ENCODE assay signal across 8 mouse cellular contexts in the genomic region with DNA sequence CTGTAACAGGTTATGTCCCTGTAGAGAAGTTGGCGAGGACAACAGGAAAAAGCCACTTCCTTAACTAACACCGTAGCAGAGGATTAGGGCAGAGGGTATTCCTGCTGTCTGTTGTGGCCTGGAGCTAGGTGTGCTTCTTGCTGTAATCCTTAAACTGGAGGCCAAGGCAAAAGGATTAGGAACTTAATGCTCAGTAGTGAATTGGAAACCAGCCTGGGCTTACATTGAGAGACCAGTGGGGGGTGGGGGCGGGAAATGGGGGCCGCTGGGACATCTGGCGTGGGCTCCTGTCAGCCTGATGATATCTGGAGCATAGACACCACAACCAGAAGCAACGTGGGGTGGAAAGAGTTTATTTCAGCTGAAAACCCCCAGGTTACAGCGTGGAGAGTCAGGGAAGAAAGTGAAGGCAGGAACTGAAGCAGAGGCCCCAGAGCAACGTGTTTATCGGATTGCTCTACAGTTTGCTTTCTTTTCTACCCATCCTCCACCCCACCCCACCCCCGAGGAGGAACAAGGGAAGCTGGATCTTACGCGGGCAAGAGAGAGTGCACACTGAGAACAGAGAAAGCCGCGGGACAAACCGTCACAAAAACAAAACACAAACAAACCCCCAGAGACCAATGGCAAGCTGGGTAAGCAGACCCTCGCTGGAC. TPM values are rescaled to one million over a fixed set of nuclear protein-coding genes. Genes with fewer than 3 reads are reported as not detected.
DNase-seq lines count a peak whose midpoint lies in the region; ATAC-seq and TF ChIP-seq lines count a peak whose summit lies in the region.

No protein-coding gene starts in this region.

- H3K4me1 ChIP-seq in MEL (ENCODE audit: control insufficient read depth in 1 of 2, insufficient read depth in 2 of 2, low read length in 2 of 2) = peaks cover 21 to 32% of the 10 kb centered on the region in 2 experiments
- no peaks in the 10 kb centered on the region for H3K4me1 ChIP-seq in forebrain, postnatal 0 days (ENCODE audit: insufficient read depth)
- peaks cover 46% of the 10 kb centered on the region for H3K4me1 ChIP-seq in liver, embryonic 15.5 days (replicated peaks)
- peaks cover 10% of the 10 kb centered on the region for H3K4me1 ChIP-seq in stomach, embryonic 14.5 days (ENCODE audit: control insufficient read depth, insufficient read depth, low read length)

- peaks cover 0 to 20% of the 10 kb centered on the region in 2 experiments; a peak in 2 of 4 replicates for H3K36me3 ChIP-seq in MEL (ENCODE audit: control insufficient read depth in 1 of 2, insufficient read depth in 2 of 2, low read length in 2 of 2)
- H3K36me3 ChIP-seq in forebrain, postnatal 0 days (ENCODE audit: insufficient read depth) = no peaks in the 10 kb centered on the region
- no peaks in the 10 kb centered on the region for H3K36me3 ChIP-seq in liver, embryonic 15.5 days (replicated peaks)
- no peaks in the 10 kb centered on the region for H3K36me3 ChIP-seq in stomach, embryonic 14.5 days (ENCODE audit: control insufficient read depth, insufficient read depth, low read length)

- TF ChIP-seq RAD21 in MEL (IDR thresholded peaks at IDR 0.05; ENCODE audit: low read depth, low read length) = no peak

- TF ChIP-seq CTCF in MEL (IDR thresholded peaks at IDR 0.05 in 2 of 3, conservative IDR thresholded peaks at IDR 0.05 in 1 of 3; ENCODE audit: control insufficient read depth in 1 of 3, insufficient read depth in 1 of 3, low read depth in 2 of 3, low read length in 3 of 3, poor library complexity in 1 of 3, severe bottlenecking in 1 of 3) = no peak
- no peak for TF ChIP-seq CTCF in forebrain, postnatal 0 days (IDR thresholded peaks at IDR 0.05; ENCODE audit: low read depth)

- WGBS in forebrain, postnatal 0 days = 5% methylated on average over 16 of the region's 16 CpGs
- WGBS in liver, embryonic 15.5 days (ENCODE audit: insufficient replicate concordance) = 2% methylated on average over 16 of the region's 16 CpGs
- WGBS in stomach, embryonic 14.5 days = 7% methylated on average over 16 of the region's 16 CpGs

- peak; percentile 61 to 88; a peak in 3 of 4 replicates for TF ChIP-seq POLR2A in MEL (IDR thresholded peaks at IDR 0.05; ENCODE audit: control insufficient read depth in 1 of 2, insufficient read depth in 1 of 2, low read depth in 1 of 2, low read length in 2 of 2, poor library complexity in 1 of 2)

- ATAC-seq in forebrain, postnatal 0 days = no peak
- peak; percentile 70 for ATAC-seq in liver, embryonic 15.5 days (ENCODE audit: insufficient read depth)
- no peak for ATAC-seq in stomach, embryonic 14.5 days (ENCODE audit: insufficient number of reproducible peaks, insufficient read depth, low FRiP score, low read depth)

- no peaks in the 10 kb centered on the region for H3K27me3 ChIP-seq in MEL (ENCODE audit: control insufficient read depth in 1 of 2, insufficient read depth in 2 of 2, low read length in 2 of 2)
- H3K27me3 ChIP-seq in forebrain, postnatal 0 days (ENCODE audit: insufficient read depth, low read length) = no peaks in the 10 kb centered on the region
- no peaks in the 10 kb centered on the region for H3K27me3 ChIP-seq in liver, embryonic 15.5 days
- H3K27me3 ChIP-seq in stomach, embryonic 14.5 days (ENCODE audit: control insufficient read depth, insufficient read depth, low read length) = no peaks in the 10 kb centered on the region

- peak overlapping the region; percentile 85 for H3K9ac ChIP-seq in MEL (ENCODE audit: control insufficient read depth, low read depth, low read length, poor library complexity, severe bottlenecking)
- H3K9ac ChIP-seq in forebrain, postnatal 0 days = no peak overlapping the region
- H3K9ac ChIP-seq in liver, embryonic 15.5 days = peak overlapping the region; percentile 54
- H3K9ac ChIP-seq in stomach, embryonic 14.5 days (replicated peaks; ENCODE audit: low read depth, low read length) = no peak overlapping the region

- H3K9me3 ChIP-seq in MEL (replicated peaks; ENCODE audit: insufficient read depth, low read length) = no peaks in the 10 kb centered on the region
- H3K9me3 ChIP-seq in forebrain, postnatal 0 days (ENCODE audit: low read length) = no peaks in the 10 kb centered on the region
- H3K9me3 ChIP-seq in liver, embryonic 15.5 days (replicated peaks) = no peaks in the 10 kb centered on the region
- H3K9me3 ChIP-seq in stomach, embryonic 14.5 days (ENCODE audit: control insufficient read depth, low read depth, low read length) = no peaks in the 10 kb centered on the region

- DNase-seq in CD4-positive helper T cell, adult 2 months (ENCODE audit: low read depth, low spot score) = peak; percentile 66
- peak; percentile 94 for DNase-seq in MEL (ENCODE audit: low read depth, low spot score)
- no peak for DNase-seq in forebrain, postnatal 0 days
- no peak for DNase-seq in left cerebral cortex, postnatal 4 days
- DNase-seq in urinary bladder, postnatal 36 days (ENCODE audit: low spot score in 2 of 2) = no peak
- DNase-seq in ovary, postnatal 14 days (ENCODE audit: low spot score) = no peak

- intact Hi-C loops in left cerebral cortex, postnatal 4 days (cut with DNase I) = no loop called here

- peak overlapping the region; percentile 55 to 75 for H3K4me3 ChIP-seq in MEL (ENCODE audit: control insufficient read depth in 1 of 2, insufficient read depth in 1 of 2, low read depth in 2 of 2, low read length in 2 of 2)
- no peak overlapping the region for H3K4me3 ChIP-seq in forebrain, postnatal 0 days (ENCODE audit: low read depth, low read length)
- peak overlapping the region; percentile 51 for H3K4me3 ChIP-seq in liver, embryonic 15.5 days (replicated peaks)
- no peak overlapping the region for H3K4me3 ChIP-seq in stomach, embryonic 14.5 days (ENCODE audit: low read depth, low read length)

- peak overlapping the region; percentile 91 for H3K27ac ChIP-seq in MEL (ENCODE audit: control insufficient read depth, low read depth, low read length)
- H3K27ac ChIP-seq in forebrain, postnatal 0 days (ENCODE audit: low read depth, low read length) = no peak overlapping the region
- peak overlapping the region; percentile 84 for H3K27ac ChIP-seq in liver, embryonic 15.5 days (replicated peaks)
- peak overlapping the region; percentile 49; the same call in 1 of the 2 replicates for H3K27ac ChIP-seq in stomach, embryonic 14.5 days (ENCODE audit: low read length)

- H3K4me2 ChIP-seq in forebrain, postnatal 0 days (ENCODE audit: low read depth) = peak overlapping the region; percentile 17; the same call in 1 of the 2 replicates
- peak overlapping the region; percentile 73 for H3K4me2 ChIP-seq in liver, embryonic 15.5 days
- peak overlapping the region; percentile 17 for H3K4me2 ChIP-seq in stomach, embryonic 14.5 days (replicated peaks; ENCODE audit: low read depth, low read length)

- TF ChIP-seq EP300 in MEL (IDR thresholded peaks at IDR 0.05; ENCODE audit: low read depth in 1 of 2, low read length in 2 of 2) = peak; percentile 39 to 78; a peak in 3 of 4 replicates

- no peaks in the 10 kb centered on the region; the same call in 1 of the 2 replicates for H3K79me2 ChIP-seq in MEL (ENCODE audit: control insufficient read depth, insufficient read depth, low read length, poor library complexity)

RNA-seq across cellular contexts. Expression of gene Slc25a10, which starts 18.9 kb away (rescaled TPM):
- 40.4 and 52.0 TPM in 2 replicates for total RNA-seq in MEL (2012; rRNA removed)
- 10 to 100 TPM in 1 of 2 experiments, not detected in 1; 53.6 TPM for polyA plus RNA-seq in MEL (2012; ENCODE audit: insufficient read depth in 1 of 2, insufficient read length in 2 of 2, low read depth in 1 of 2, low replicate concordance in 2 of 2, missing spikeins in 1 of 2)
- total RNA-seq in forebrain, postnatal 0 days (2014; rRNA removed) = 20.9 and 22.8 TPM in 2 replicates
- polyA plus RNA-seq in forebrain, postnatal 0 days (2015; fragmentation: Nextera tagmentation; extraction: Ambion mirVana) = 20.5 and 21.1 TPM in 2 replicates
- polyA plus RNA-seq in liver, embryonic 15.5 days (2015; fragmentation: Nextera tagmentation; extraction: Ambion mirVana) = 42.8 and 46.5 TPM in 2 replicates
- polyA plus RNA-seq in stomach, embryonic 14.5 days (2014; fragmentation: Nextera tagmentation; extraction: Ambion mirVana) = 66.5 and 75.1 TPM in 2 replicates
- total RNA-seq in left cerebral cortex, postnatal 4 days (2021) = 10 to 100 TPM; 27.2 to 27.6 TPM

RNA-seq across cellular contexts. Expression of gene Gcgr, which starts 20.0 kb away (rescaled TPM):
- total RNA-seq in MEL (2012; rRNA removed) = not detected in 2 replicates
- polyA plus RNA-seq in MEL (2012; ENCODE audit: insufficient read depth in 1 of 2, insufficient read length in 2 of 2, low read depth in 1 of 2, low replicate concordance in 2 of 2, missing spikeins in 1 of 2) = not detected
- not detected in 2 replicates for total RNA-seq in forebrain, postnatal 0 days (2014; rRNA removed)
- 0.09 and 0.22 TPM in 2 replicates for polyA plus RNA-seq in forebrain, postnatal 0 days (2015; fragmentation: Nextera tagmentation; extraction: Ambion mirVana)
- polyA plus RNA-seq in liver, embryonic 15.5 days (2015; fragmentation: Nextera tagmentation; extraction: Ambion mirVana) = 16.9 and 20.5 TPM in 2 replicates
- polyA plus RNA-seq in stomach, embryonic 14.5 days (2014; fragmentation: Nextera tagmentation; extraction: Ambion mirVana) = 1.2 and 1.9 TPM in 2 replicates
- total RNA-seq in left cerebral cortex, postnatal 4 days (2021) = under 1 TPM in 1 of 2 experiments, not detected in 1; 0.18 TPM

RNA-seq across cellular contexts. Expression of gene Mrpl12, which starts 26.1 kb away (rescaled TPM):
- total RNA-seq in MEL (2012; rRNA removed) = 401 and 457 TPM in 2 replicates
- polyA plus RNA-seq in MEL (2012; ENCODE audit: insufficient read depth in 1 of 2, insufficient read length in 2 of 2, low read depth in 1 of 2, low replicate concordance in 2 of 2, missing spikeins in 1 of 2) = 100 to 1,000 TPM; 374 to 461 TPM
- 42.6 and 49.9 TPM in 2 replicates for total RNA-seq in forebrain, postnatal 0 days (2014; rRNA removed)
- polyA plus RNA-seq in forebrain, postnatal 0 days (2015; fragmentation: Nextera tagmentation; extraction: Ambion mirVana) = 143 and 179 TPM in 2 replicates
- 89.5 and 90.2 TPM in 2 replicates for polyA plus RNA-seq in liver, embryonic 15.5 days (2015; fragmentation: Nextera tagmentation; extraction: Ambion mirVana)
- 150 and 153 TPM in 2 replicates for polyA plus RNA-seq in stomach, embryonic 14.5 days (2014; fragmentation: Nextera tagmentation; extraction: Ambion mirVana)
- 10 to 100 TPM; 74.4 to 74.5 TPM for total RNA-seq in left cerebral cortex, postnatal 4 days (2021)

RNA-seq across cellular contexts. Expression of gene Mcrip1, which starts 39.0 kb away (rescaled TPM):
- total RNA-seq in MEL (2012; rRNA removed) = 27.2 and 36.6 TPM in 2 replicates
- 10 to 100 TPM in 1 of 2 experiments, not detected in 1; 83.5 TPM for polyA plus RNA-seq in MEL (2012; ENCODE audit: insufficient read depth in 1 of 2, insufficient read length in 2 of 2, low read depth in 1 of 2, low replicate concordance in 2 of 2, missing spikeins in 1 of 2)
- 103 and 105 TPM in 2 replicates for total RNA-seq in forebrain, postnatal 0 days (2014; rRNA removed)
- 261 and 275 TPM in 2 replicates for polyA plus RNA-seq in forebrain, postnatal 0 days (2015; fragmentation: Nextera tagmentation; extraction: Ambion mirVana)
- 41.8 and 47.6 TPM in 2 replicates for polyA plus RNA-seq in liver, embryonic 15.5 days (2015; fragmentation: Nextera tagmentation; extraction: Ambion mirVana)
- polyA plus RNA-seq in stomach, embryonic 14.5 days (2014; fragmentation: Nextera tagmentation; extraction: Ambion mirVana) = 229 and 239 TPM in 2 replicates
- total RNA-seq in left cerebral cortex, postnatal 4 days (2021) = 100 to 1,000 TPM; 105 to 113 TPM

RNA-seq across cellular contexts. Expression of gene Ppp1r27, which starts 40.4 kb away (rescaled TPM):
- total RNA-seq in MEL (2012; rRNA removed) = not detected in 2 replicates
- polyA plus RNA-seq in MEL (2012; ENCODE audit: insufficient read depth in 1 of 2, insufficient read length in 2 of 2, low read depth in 1 of 2, low replicate concordance in 2 of 2, missing spikeins in 1 of 2) = not detected
- total RNA-seq in forebrain, postnatal 0 days (2014; rRNA removed) = not detected in 2 replicates
- not detected in 2 replicates for polyA plus RNA-seq in forebrain, postnatal 0 days (2015; fragmentation: Nextera tagmentation; extraction: Ambion mirVana)
- polyA plus RNA-seq in liver, embryonic 15.5 days (2015; fragmentation: Nextera tagmentation; extraction: Ambion mirVana) = 0.36 and 0.38 TPM in 2 replicates
- not detected in 2 replicates for polyA plus RNA-seq in stomach, embryonic 14.5 days (2014; fragmentation: Nextera tagmentation; extraction: Ambion mirVana)
- total RNA-seq in left cerebral cortex, postnatal 4 days (2021) = not detected

Comparison
In these comparisons a context has a peak if more than half of its experiments do, and no peak if none do; other contexts are left out.
1. DNase-seq: peak in CD4-positive helper T cell, adult 2 months (single experiment) and MEL (single experiment); none in forebrain, postnatal 0 days (single experiment), left cerebral cortex, postnatal 4 days (single experiment), urinary bladder, postnatal 36 days (0 of 2) and ovary, postnatal 14 days (single experiment).
2. H3K4me3 ChIP-seq: peak in MEL (2 of 2) and liver, embryonic 15.5 days (single experiment); none in forebrain, postnatal 0 days (single experiment) and stomach, embryonic 14.5 days (single experiment).
3. H3K9ac ChIP-seq: peak in MEL (single experiment) and liver, embryonic 15.5 days (single experiment); none in forebrain, postnatal 0 days (single experiment) and stomach, embryonic 14.5 days (single experiment).
4. H3K4me2 ChIP-seq: peak in every context shown above with its lines; median percentile 73 in liver, embryonic 15.5 days; 17 in forebrain, postnatal 0 days; 17 in stomach, embryonic 14.5 days.